Mouse (Mus musculus): ENCODE data around the gene Vps72. TPM values are rescaled to one million over a fixed set of nuclear protein-coding genes. Genes with fewer than 3 reads are reported as not detected.

The Vps72 gene
- polyA plus RNA-seq, 1 experiment from 2014 or later: 92.5 TPM

DNA sequence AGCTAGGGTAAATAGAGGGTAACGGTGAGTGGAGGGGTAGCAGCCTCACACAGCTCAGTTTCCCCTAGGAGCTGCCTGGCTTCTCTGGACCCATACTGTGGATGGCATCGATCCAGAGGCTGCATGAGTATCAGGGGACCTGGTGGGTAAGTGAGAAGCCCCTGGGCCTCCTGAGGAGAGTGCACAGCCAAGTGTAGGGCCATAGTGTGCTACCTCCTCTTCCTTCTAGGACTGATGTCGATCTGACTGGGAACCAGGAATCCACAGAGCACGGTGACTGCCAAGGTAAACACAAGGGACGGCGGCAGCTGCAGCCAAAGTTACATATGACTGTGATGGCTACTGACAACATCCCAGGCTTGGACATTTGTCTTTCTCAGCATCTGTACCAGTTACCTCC, 60.3 kb downstream of the Vps72 start:
- Histone ChIP-seq H3K27ac (ENCODE audit: low read length) (no peak overlapping the region), H3K27me3 (ENCODE audit: control insufficient read depth, insufficient read depth, low read length) (peaks cover 38% of the 10 kb centered on the region), H3K4me1 (ENCODE audit: control insufficient read depth, insufficient read depth, low read length) (peaks cover 3% of the 10 kb centered on the region; the same call in 1 of the 2 replicates), H3K36me3 (ENCODE audit: control insufficient read depth, insufficient read depth) (no peaks in the 10 kb centered on the region), H3K9ac (ENCODE audit: low read length) (no peak overlapping the region), H3K4me2 (ENCODE audit: low read depth, low read length) (no peak overlapping the region), H3K4me3 (ENCODE audit: low read length) (no peak overlapping the region), H3K9me3 (replicated peaks; ENCODE audit: control insufficient read depth, low read length) (no peaks in the 10 kb centered on the region)
- no peak for ATAC-seq (replicated peaks; ENCODE audit: extremely low read depth, insufficient read depth, low FRiP score)
- 53% methylated on average over 6 of the region's 6 CpGs for WGBS

Small RNAs within 50 kb of the gene (microRNA-seq; reads per million reads assigned to microRNA genes)
- not detected for gene Mir8099-1

Other genes with a start within 250 kb of the Vps72 start
- gene Psmb4, start 224.1 kb upstream of the Vps72 start, polyA plus RNA-seq (2015; fragmentation: Nextera tagmentation; extraction: Ambion mirVana): 279 and 299 TPM in 2 replicates
- gene Selenbp1, start 178.0 kb upstream of the Vps72 start, polyA plus RNA-seq (2015; fragmentation: Nextera tagmentation; extraction: Ambion mirVana): 124 and 143 TPM in 2 replicates
- 4.0 and 4.7 TPM in 2 replicates for gene Rfx5, start 156.9 kb upstream of the Vps72 start, polyA plus RNA-seq (2015; fragmentation: Nextera tagmentation; extraction: Ambion mirVana)
- 15.1 and 20.1 TPM in 2 replicates for gene Pi4kb, start 136.3 kb upstream of the Vps72 start, polyA plus RNA-seq (2015; fragmentation: Nextera tagmentation; extraction: Ambion mirVana)
- gene Zfp687, start 95.6 kb upstream of the Vps72 start, polyA plus RNA-seq (2015; fragmentation: Nextera tagmentation; extraction: Ambion mirVana): 16.4 and 16.9 TPM in 2 replicates
- gene Psmd4, start 68.4 kb upstream of the Vps72 start, polyA plus RNA-seq (2015; fragmentation: Nextera tagmentation; extraction: Ambion mirVana): 201 and 223 TPM in 2 replicates
- 17.6 and 17.9 TPM in 2 replicates for gene Pip5k1a, start 4.1 kb upstream of the Vps72 start, polyA plus RNA-seq (2015; fragmentation: Nextera tagmentation; extraction: Ambion mirVana)
- gene Tmod4, start 13.5 kb downstream of the Vps72 start, polyA plus RNA-seq (2015; fragmentation: Nextera tagmentation; extraction: Ambion mirVana): 1.9 TPM in 2 replicates
- gene Scnm1, start 23.0 kb downstream of the Vps72 start, polyA plus RNA-seq (2015; fragmentation: Nextera tagmentation; extraction: Ambion mirVana): 54.1 and 59.2 TPM in 2 replicates
- gene Lysmd1, start 23.1 kb downstream of the Vps72 start, polyA plus RNA-seq (2015; fragmentation: Nextera tagmentation; extraction: Ambion mirVana): 9.7 and 11.3 TPM in 2 replicates
- gene Tnfaip8l2, start 31.3 kb downstream of the Vps72 start, polyA plus RNA-seq (2015; fragmentation: Nextera tagmentation; extraction: Ambion mirVana): 3.9 and 4.4 TPM in 2 replicates
- 1.5 and 2.7 TPM in 2 replicates for gene Sema6c, start 49.4 kb downstream of the Vps72 start, polyA plus RNA-seq (2015; fragmentation: Nextera tagmentation; extraction: Ambion mirVana)
- 6.3 and 6.6 TPM in 2 replicates for gene Gabpb2, start 106.9 kb downstream of the Vps72 start, polyA plus RNA-seq (2015; fragmentation: Nextera tagmentation; extraction: Ambion mirVana)
- gene Cdc42se1, start 117.7 kb downstream of the Vps72 start, polyA plus RNA-seq (2015; fragmentation: Nextera tagmentation; extraction: Ambion mirVana): 57.8 and 59.3 TPM in 2 replicates
- gene Mllt11, start 121.1 kb downstream of the Vps72 start, polyA plus RNA-seq (2015; fragmentation: Nextera tagmentation; extraction: Ambion mirVana): 9.8 and 11.5 TPM in 2 replicates
- 0.50 and 0.51 TPM in 2 replicates for gene Gm128, start 130.6 kb downstream of the Vps72 start, polyA plus RNA-seq (2015; fragmentation: Nextera tagmentation; extraction: Ambion mirVana)
- gene Bnipl, start 140.2 kb downstream of the Vps72 start, polyA plus RNA-seq (2015; fragmentation: Nextera tagmentation; extraction: Ambion mirVana): 0.22 and 0.37 TPM in 2 replicates
- 24.7 and 28.2 TPM in 2 replicates for gene Mindy1, start 170.3 kb downstream of the Vps72 start, polyA plus RNA-seq (2015; fragmentation: Nextera tagmentation; extraction: Ambion mirVana)
- 28.1 and 31.4 TPM in 2 replicates for gene Prune1, start 171.1 kb downstream of the Vps72 start, polyA plus RNA-seq (2015; fragmentation: Nextera tagmentation; extraction: Ambion mirVana)
- gene Anxa9, start 196.2 kb downstream of the Vps72 start, polyA plus RNA-seq (2015; fragmentation: Nextera tagmentation; extraction: Ambion mirVana): 0.60 and 0.79 TPM in 2 replicates
- gene Cers2, start 203.8 kb downstream of the Vps72 start, polyA plus RNA-seq (2015; fragmentation: Nextera tagmentation; extraction: Ambion mirVana): 139 and 145 TPM in 2 replicates
- gene Setdb1, start 246.2 kb downstream of the Vps72 start, polyA plus RNA-seq (2015; fragmentation: Nextera tagmentation; extraction: Ambion mirVana): 20.1 and 21.5 TPM in 2 replicates